Mouse (Mus musculus) kidney, adult 2 months (tissue): ENCODE results near the gene Ache.

Source experiments
- CTCF ChIP-seq: fragments of 200-500 bp; conservative IDR thresholded peaks from 2 replicates; pipeline ENCODE4 v1.5.1; 2011; ENCODE audit warnings: low read depth, mild to moderate bottlenecking, control low read depth, low read length, moderate library complexity, mixed read lengths; ENCODE audit not compliant: insufficient read depth, insufficient read length
- POLR2A ChIP-seq: fragments of 200-500 bp; IDR thresholded peaks from one replicate; pipeline ENCODE4 v1.6.1; 2011; ENCODE audit warnings: low read depth, low read length, control low read depth

GRCm38 (mm10) chr5:137297126-137297525, 9.8 kb downstream of the Ache start:
- TF ChIP-seq CTCF (no peak), POLR2A (no peak)
